Mouse (Mus musculus) adrenal gland, postnatal 4 days (tissue): ENCODE data around the gene Ap2a1. TPM values are rescaled to one million over a fixed set of nuclear protein-coding genes. Genes with fewer than 3 reads are reported as not detected.

Experiments used
- DNase-seq, 2 experiments: peaks; one replicate each; pipeline ENCODE4 v3.0.0; 2021 to 2022; ENCODE audit warnings: low spot score in 2 of 2, mixed read lengths in 2 of 2
- total RNA-seq, 2 experiments: library from RNA; stranded (reverse); gene quantifications; 2 replicates each; pipeline ENCODE4 v1.2.3; 2021

Gene Ap2a1
- total RNA-seq, 2 experiments from 2014 or later, result 99.9 to 107 TPM

- no peak for DNase-seq
Measured at GRCm38 (mm10) chr7:44851625-44852234, 77.6 kb downstream of the Ap2a1 start.

GRCm38 (mm10) chr7:44850789-44851624 lies 78.3 kb downstream of the Ap2a1 start:
- no peak for DNase-seq

Other genes starting within 250 kb of the Ap2a1 start
- gene Izumo2, start 220.8 kb downstream of the Ap2a1 start, total RNA-seq, result not detected
- gene Vrk3, start 181.1 kb downstream of the Ap2a1 start, total RNA-seq, result 10 to 100 TPM; 42.8 to 43.4 TPM
- gene Zfp473, start 178.4 kb downstream of the Ap2a1 start, total RNA-seq, result 1 to 10 TPM; 1.1 to 1.3 TPM
- gene Nup62, start 113.4 kb downstream of the Ap2a1 start, total RNA-seq, result 10 to 100 TPM; 60.1 to 65.5 TPM
- gene Il4i1, start 113.1 kb downstream of the Ap2a1 start, total RNA-seq, result 1 to 10 TPM; 1.1 to 1.8 TPM
- 100 to 1,000 TPM in 1 of 2 experiments, 10 to 100 TPM in 1; 59.8 to 104 TPM for gene Atf5, start 112.8 kb downstream of the Ap2a1 start, total RNA-seq
- 100 to 1,000 TPM; 119 to 134 TPM for gene Akt1s1, start 80.5 kb downstream of the Ap2a1 start, total RNA-seq
- gene Tbc1d17, start 80.4 kb downstream of the Ap2a1 start, total RNA-seq, result 10 to 100 TPM; 87.9 to 92.0 TPM
- 10 to 100 TPM; 50.8 to 54.6 TPM for gene Pnkp, start 72.4 kb downstream of the Ap2a1 start, total RNA-seq
- 100 to 1,000 TPM; 385 to 394 TPM for gene Ptov1, start 59.7 kb downstream of the Ap2a1 start, total RNA-seq
- gene Med25, start 36.8 kb downstream of the Ap2a1 start, total RNA-seq, result 100 to 1,000 TPM; 117 to 121 TPM
- 10 to 100 TPM; 24.6 to 26.7 TPM for gene Fuz, start 33.4 kb downstream of the Ap2a1 start, total RNA-seq
- under 1 TPM in 1 of 2 experiments, not detected in 1; 0.39 TPM for gene Tsks, start 13.7 kb upstream of the Ap2a1 start, total RNA-seq
- 10 to 100 TPM; 28.0 to 31.1 TPM for gene Cpt1c, start 45.4 kb upstream of the Ap2a1 start, total RNA-seq
- gene Prmt1, start 57.1 kb upstream of the Ap2a1 start, total RNA-seq, result 100 to 1,000 TPM; 380 to 390 TPM
- 100 to 1,000 TPM; 106 to 111 TPM for gene Irf3, start 68.2 kb upstream of the Ap2a1 start, total RNA-seq
- gene Bcl2l12, start 69.2 kb upstream of the Ap2a1 start, total RNA-seq, result 10 to 100 TPM; 23.8 to 28.5 TPM
- gene Scaf1, start 86.9 kb upstream of the Ap2a1 start, total RNA-seq, result 100 to 1,000 TPM; 114 TPM
- gene Rras, start 88.5 kb upstream of the Ap2a1 start, total RNA-seq, result 10 to 100 TPM; 58.9 to 59.7 TPM
- 10 to 100 TPM; 76.4 to 85.1 TPM for gene Prr12, start 123.4 kb upstream of the Ap2a1 start, total RNA-seq
- 10 to 100 TPM; 61.1 to 71.2 TPM for gene Nosip, start 132.9 kb upstream of the Ap2a1 start, total RNA-seq
- gene Prrg2, start 133.2 kb upstream of the Ap2a1 start, total RNA-seq, result 10 to 100 TPM; 17.9 to 18.6 TPM
- gene Rcn3, start 162.7 kb upstream of the Ap2a1 start, total RNA-seq, result 10 to 100 TPM; 77.0 to 81.8 TPM
- 100 to 1,000 TPM in 1 of 2 experiments, 10 to 100 TPM in 1; 98.0 to 104 TPM for gene Fcgrt, start 174.4 kb upstream of the Ap2a1 start, total RNA-seq
- gene Rps11, start 194.9 kb upstream of the Ap2a1 start, total RNA-seq, result 1,000 to 10,000 TPM; 1,454 to 1,477 TPM
- gene Rpl13a, start 199.3 kb upstream of the Ap2a1 start, total RNA-seq, result 1,000 to 10,000 TPM; 2,237 to 2,371 TPM
- gene Gm45713, start 206.7 kb upstream of the Ap2a1 start, total RNA-seq, result not detected
- 10 to 100 TPM; 18.8 to 23.1 TPM for gene Flt3l, start 206.9 kb upstream of the Ap2a1 start, total RNA-seq
- 10 to 100 TPM; 60.7 to 65.2 TPM for gene Pih1d1, start 224.8 kb upstream of the Ap2a1 start, total RNA-seq
- 10 to 100 TPM; 76.4 to 90.1 TPM for gene Aldh16a1, start 225.1 kb upstream of the Ap2a1 start, total RNA-seq
- gene Slc17a7, start 234.5 kb upstream of the Ap2a1 start, total RNA-seq, result 1 to 10 TPM in 1 of 2 experiments, under 1 TPM in 1; 0.31 to 1.9 TPM